Mouse (Mus musculus): ENCODE data around the gene Mical1. TPM values are rescaled to one million over a fixed set of nuclear protein-coding genes. Genes with fewer than 3 reads are reported as not detected.

The Mical1 gene
- polyA plus RNA-seq, 1 experiment from 2014 or later = 50.8 TPM

GRCm38 (mm10) chr10:41460501-41460900 lies 15.6 kb upstream of the Mical1 start:
- peaks cover 61% of the 10 kb centered on the region for H3K36me3 ChIP-seq
- ATAC-seq (ENCODE audit: insufficient number of reproducible peaks, insufficient read depth, low FRiP score, low TSS enrichment) = no peak
- 0 out of 2 replicates have a peak, but pooled peaks cover 3% of the 10 kb centered on the region for H3K4me1 ChIP-seq
- H3K9me3 ChIP-seq = no peaks in the 10 kb centered on the region
- WGBS = 18% methylated on average over 2 of the region's 2 CpGs
- H3K4me2 ChIP-seq (replicated peaks) = no peak overlapping the region
- H3K9ac ChIP-seq = no peak overlapping the region
- H3K27ac ChIP-seq = no peak overlapping the region
- H3K27me3 ChIP-seq = no peaks in the 10 kb centered on the region
- no peak overlapping the region for H3K4me3 ChIP-seq

GRCm38 (mm10) chr10:41461057-41461722 lies 14.9 kb upstream of the Mical1 start:
- 91% methylated on average over 3 of the region's 3 CpGs for WGBS
- Histone ChIP-seq H3K4me2 (replicated peaks) (no peak overlapping the region), H3K36me3 (peaks cover 54% of the 10 kb centered on the region), H3K9me3 (no peaks in the 10 kb centered on the region), H3K27me3 (no peaks in the 10 kb centered on the region), H3K27ac (no peak overlapping the region), H3K9ac (no peak overlapping the region), H3K4me1 (0 out of 2 replicates have a peak, but pooled peaks cover 3% of the 10 kb centered on the region), H3K4me3 (no peak overlapping the region)
- no peak for ATAC-seq (ENCODE audit: insufficient number of reproducible peaks, insufficient read depth, low FRiP score, low TSS enrichment)

GRCm38 (mm10) chr10:41464401-41464955 lies 11.6 kb upstream of the Mical1 start:
- H3K9me3 ChIP-seq = no peaks in the 10 kb centered on the region
- H3K4me2 ChIP-seq (replicated peaks) = no peak overlapping the region
- no peak overlapping the region for H3K27ac ChIP-seq
- ATAC-seq (ENCODE audit: insufficient number of reproducible peaks, insufficient read depth, low FRiP score, low TSS enrichment) = no peak
- peaks cover 39% of the 10 kb centered on the region for H3K36me3 ChIP-seq
- no peak overlapping the region for H3K4me3 ChIP-seq
- H3K27me3 ChIP-seq = no peaks in the 10 kb centered on the region
- H3K9ac ChIP-seq = no peak overlapping the region
- 0 out of 2 replicates have a peak, but pooled peaks cover 3% of the 10 kb centered on the region for H3K4me1 ChIP-seq
- WGBS = 60% methylated on average over 15 of the region's 15 CpGs

- H3K4me2 ChIP-seq (replicated peaks) = no peak overlapping the region
- no peaks in the 10 kb centered on the region for H3K27me3 ChIP-seq
- no peak overlapping the region for H3K9ac ChIP-seq
- H3K4me1 ChIP-seq = no peaks in the 10 kb centered on the region
- ATAC-seq (ENCODE audit: insufficient number of reproducible peaks, insufficient read depth, low FRiP score, low TSS enrichment) = no peak
- WGBS = 47% methylated on average over 6 of the region's 6 CpGs
- no peaks in the 10 kb centered on the region for H3K9me3 ChIP-seq
- H3K36me3 ChIP-seq = peaks cover 27% of the 10 kb centered on the region
- no peak overlapping the region for H3K4me3 ChIP-seq
- no peak overlapping the region for H3K27ac ChIP-seq
Observed at GRCm38 (mm10) chr10:41467325-41467724, 8.8 kb upstream of the Mical1 start.

- H3K4me3 ChIP-seq = no peak overlapping the region
- H3K4me1 ChIP-seq = peaks cover under 1% of the 10 kb centered on the region; the same call in 1 of the 2 replicates
- peaks cover 14% of the 10 kb centered on the region for H3K36me3 ChIP-seq
- no peak overlapping the region for H3K27ac ChIP-seq
- H3K9me3 ChIP-seq = no peaks in the 10 kb centered on the region
- no peaks in the 10 kb centered on the region for H3K27me3 ChIP-seq
- no peak overlapping the region for H3K4me2 ChIP-seq (replicated peaks)
- no peak for ATAC-seq (ENCODE audit: insufficient number of reproducible peaks, insufficient read depth, low FRiP score, low TSS enrichment)
- 83% methylated on average over 3 of the region's 3 CpGs for WGBS
- no peak overlapping the region for H3K9ac ChIP-seq
Observed at GRCm38 (mm10) chr10:41470693-41471092, 5.4 kb upstream of the Mical1 start.

GRCm38 (mm10) chr10:41472534-41472933 lies 3.6 kb upstream of the Mical1 start:
- H3K4me2 ChIP-seq (replicated peaks) = no peak overlapping the region
- H3K27ac ChIP-seq = no peak overlapping the region
- no peak for ATAC-seq (ENCODE audit: insufficient number of reproducible peaks, insufficient read depth, low FRiP score, low TSS enrichment)
- H3K4me3 ChIP-seq = no peak overlapping the region
- peaks cover 10% of the 10 kb centered on the region for H3K4me1 ChIP-seq
- H3K9ac ChIP-seq = no peak overlapping the region
- no peaks in the 10 kb centered on the region for H3K9me3 ChIP-seq
- H3K27me3 ChIP-seq = no peaks in the 10 kb centered on the region
- H3K36me3 ChIP-seq = peaks cover 6% of the 10 kb centered on the region

GRCm38 (mm10) chr10:41472962-41473481 lies 3.1 kb upstream of the Mical1 start:
- no peak overlapping the region for H3K9ac ChIP-seq
- WGBS = 78% methylated on average over 5 of the region's 5 CpGs
- H3K27ac ChIP-seq = no peak overlapping the region
- no peaks in the 10 kb centered on the region for H3K27me3 ChIP-seq
- H3K4me2 ChIP-seq (replicated peaks) = no peak overlapping the region
- no peak overlapping the region for H3K4me3 ChIP-seq
- no peak for ATAC-seq (ENCODE audit: insufficient number of reproducible peaks, insufficient read depth, low FRiP score, low TSS enrichment)
- no peaks in the 10 kb centered on the region for H3K9me3 ChIP-seq
- H3K4me1 ChIP-seq = peaks cover 10% of the 10 kb centered on the region
- peaks cover 6% of the 10 kb centered on the region for H3K36me3 ChIP-seq

GRCm38 (mm10) chr10:41473782-41474468 lies 2.2 kb upstream of the Mical1 start:
- no peak for ATAC-seq (ENCODE audit: insufficient number of reproducible peaks, insufficient read depth, low FRiP score, low TSS enrichment)
- Histone ChIP-seq H3K27me3 (no peaks in the 10 kb centered on the region), H3K4me2 (replicated peaks) (no peak overlapping the region), H3K36me3 (peaks cover 5% of the 10 kb centered on the region), H3K9ac (no peak overlapping the region), H3K9me3 (no peaks in the 10 kb centered on the region), H3K4me3 (no peak overlapping the region), H3K4me1 (peaks cover 10% of the 10 kb centered on the region), H3K27ac (no peak overlapping the region)
- 74% methylated on average over 6 of the region's 6 CpGs for WGBS

- ATAC-seq (ENCODE audit: insufficient number of reproducible peaks, insufficient read depth, low FRiP score, low TSS enrichment) = no peak
- H3K27me3 ChIP-seq = no peaks in the 10 kb centered on the region
- no peak overlapping the region for H3K4me3 ChIP-seq
- H3K4me1 ChIP-seq = peaks cover 10% of the 10 kb centered on the region
- WGBS = 63% methylated on average over 1 of the region's 1 CpGs
- peaks cover 13% of the 10 kb centered on the region for H3K36me3 ChIP-seq
- no peak overlapping the region for H3K9ac ChIP-seq
- 0 out of 2 replicates have a peak overlapping the region, but pooled peaks have one; percentile 19 for H3K27ac ChIP-seq
- no peaks in the 10 kb centered on the region for H3K9me3 ChIP-seq
- no peak overlapping the region; the same call in 1 of the 2 replicates for H3K4me2 ChIP-seq (replicated peaks)
Observed at GRCm38 (mm10) chr10:41474981-41475391, 1.1 kb upstream of the Mical1 start.

- peak overlapping the region; percentile 82 for H3K4me2 ChIP-seq (replicated peaks)
- H3K27me3 ChIP-seq = no peaks in the 10 kb centered on the region
- peak overlapping the region; percentile 69 for H3K9ac ChIP-seq
- H3K9me3 ChIP-seq = no peaks in the 10 kb centered on the region
- H3K36me3 ChIP-seq = peaks cover 25% of the 10 kb centered on the region
- H3K27ac ChIP-seq = peak overlapping the region; percentile 65
- ATAC-seq (ENCODE audit: insufficient number of reproducible peaks, insufficient read depth, low FRiP score, low TSS enrichment) = 0 out of 2 replicates have a peak, but pooled peaks have one; percentile 10
- H3K4me3 ChIP-seq = peak overlapping the region; percentile 64
- peaks cover 10% of the 10 kb centered on the region for H3K4me1 ChIP-seq
- 0% methylated on average over 9 of the region's 9 CpGs for WGBS
Observed at GRCm38 (mm10) chr10:41477018-41477277, 834 bp downstream of the Mical1 start.

- H3K9me3 ChIP-seq = no peaks in the 10 kb centered on the region
- H3K9ac ChIP-seq = peak overlapping the region; percentile 69
- peak; percentile 57; the same call in 1 of the 2 replicates for ATAC-seq (ENCODE audit: insufficient number of reproducible peaks, insufficient read depth, low FRiP score, low TSS enrichment)
- no peaks in the 10 kb centered on the region for H3K27me3 ChIP-seq
- 4% methylated on average over 20 of the region's 20 CpGs for WGBS
- H3K4me1 ChIP-seq = peaks cover 10% of the 10 kb centered on the region
- H3K4me3 ChIP-seq = peak overlapping the region; percentile 64
- H3K4me2 ChIP-seq (replicated peaks) = peak overlapping the region; percentile 82
- H3K27ac ChIP-seq = peak overlapping the region; percentile 65
- peaks cover 31% of the 10 kb centered on the region for H3K36me3 ChIP-seq
Observed at GRCm38 (mm10) chr10:41477278-41478181, 1.4 kb downstream of the Mical1 start.
